Mouse (Mus musculus) liver, adult 2 months (tissue): ENCODE results near the gene Rasa3. TPM values are rescaled to one million over a fixed set of nuclear protein-coding genes. Genes with fewer than 3 reads are reported as not detected.

Source experiments
- DNase-seq: peaks from one replicate; pipeline ENCODE4 v3.0.0-alpha.2; 2011; ENCODE audit warnings: low read depth, low spot score; ENCODE audit errors: extremely low read depth
- H3K27ac ChIP-seq: fragments of 200-500 bp; replicated peaks from 2 replicates; pipeline ENCODE4 v1.5.1; 2012; ENCODE audit warnings: low read depth, mild to moderate bottlenecking, control low read depth, inconsistent platforms, low read length; ENCODE audit not compliant: insufficient read depth
- H3K27me3 ChIP-seq: fragments of 200-500 bp; 2 replicates; pipeline ENCODE4 v1.6.1; 2012; ENCODE audit warnings: mild to moderate bottlenecking, moderate library complexity, low read length, inconsistent platforms; ENCODE audit not compliant: control insufficient read depth, insufficient read depth
- H3K36me3 ChIP-seq: fragments of 200-500 bp; 2 replicates; pipeline ENCODE4 v1.6.1; 2012; ENCODE audit warnings: low read length, inconsistent platforms; ENCODE audit not compliant: control insufficient read depth, insufficient read depth
- H3K4me1 ChIP-seq: fragments of 200-500 bp; 2 replicates; pipeline ENCODE4 v1.6.1; 2011; ENCODE audit warnings: low read length; ENCODE audit not compliant: control insufficient read depth, insufficient read depth
- H3K4me3 ChIP-seq: fragments of 200-500 bp; 2 replicates; pipeline ENCODE4 v1.5.1; 2011; ENCODE audit warnings: low read depth, mild to moderate bottlenecking, control low read depth, low read length, moderate library complexity; ENCODE audit not compliant: insufficient read depth
- H3K79me2 ChIP-seq: fragments of 200-500 bp; 2 replicates; pipeline ENCODE4 v1.6.1; 2012; ENCODE audit warnings: inconsistent platforms, mild to moderate bottlenecking, low read length, moderate library complexity; ENCODE audit not compliant: control insufficient read depth, insufficient read depth
- H3K9ac ChIP-seq: fragments of 200-500 bp; 2 replicates; pipeline ENCODE4 v1.6.1; 2012; ENCODE audit warnings: low read depth, mild to moderate bottlenecking, control low read depth, inconsistent platforms, low read length
- CTCF ChIP-seq: fragments of 200-500 bp; IDR thresholded peaks from 2 replicates; pipeline ENCODE4 v1.5.1; 2011; ENCODE audit warnings: low read depth, low read length, control low read depth
- POLR2A ChIP-seq: fragments of 200-500 bp; IDR thresholded peaks from 2 replicates; pipeline ENCODE4 v1.6.1; 2011; ENCODE audit warnings: low read length, control low read depth; ENCODE audit not compliant: insufficient read depth; ENCODE audit errors: extremely low read depth
- WGBS: fragments of 180-500 bp; shearing (Covaris S2); methylation state at CpG from one replicate; pipeline ENCODE4 v1.1.7; 2018; 5-methylcytosine and 5-hydroxymethylcytosine counted together
- polyA plus RNA-seq: library from polyadenylated mRNA; depleted of rRNA; stranded (reverse); fragments of >200 nt; gene quantifications from 2 replicates; pipeline ENCODE4 v1.2.3, GENCODE M21; 2012; rRNA removed
- total RNA-seq: library from RNA; depleted of rRNA; stranded (reverse); fragments of >200 nt; gene quantifications from 2 replicates; pipeline ENCODE4 v1.2.3, GENCODE M21; 2014; rRNA removed

The Rasa3 gene
- total and polyA plus RNA-seq, 2 experiments: 6.6 to 10.3 TPM

- Histone ChIP-seq H3K36me3 (no peaks in the 10 kb centered on the region), H3K4me3 (no peak overlapping the region), H3K27ac (peak overlapping the region; percentile 9; the same call in 1 of the 2 replicates), H3K79me2 (no peaks in the 10 kb centered on the region), H3K27me3 (no peaks in the 10 kb centered on the region), H3K4me1 (peaks cover 17% of the 10 kb centered on the region), H3K9ac (no peak overlapping the region)
- no peak for DNase-seq
- 80% methylated on average over 15 of the region's 15 CpGs for WGBS
- no peak for TF ChIP-seq POLR2A
- TF ChIP-seq CTCF: no peak
Measured at GRCm38 (mm10) chr8:13529011-13529840, 148.2 kb downstream of the Rasa3 start.

GRCm38 (mm10) chr8:13521392-13521791 is 156.0 kb downstream of the Rasa3 start:
- no peak for TF ChIP-seq CTCF
- TF ChIP-seq POLR2A: no peak
- no peaks in the 10 kb centered on the region for H3K27me3 ChIP-seq
- H3K27ac ChIP-seq: no peak overlapping the region
- no peak overlapping the region for H3K4me3 ChIP-seq
- H3K79me2 ChIP-seq: no peaks in the 10 kb centered on the region
- H3K4me1 ChIP-seq: peaks cover 7% of the 10 kb centered on the region
- 71% methylated on average over 7 of the region's 7 CpGs for WGBS
- DNase-seq: no peak
- H3K36me3 ChIP-seq: no peaks in the 10 kb centered on the region
- no peak overlapping the region for H3K9ac ChIP-seq

DNA sequence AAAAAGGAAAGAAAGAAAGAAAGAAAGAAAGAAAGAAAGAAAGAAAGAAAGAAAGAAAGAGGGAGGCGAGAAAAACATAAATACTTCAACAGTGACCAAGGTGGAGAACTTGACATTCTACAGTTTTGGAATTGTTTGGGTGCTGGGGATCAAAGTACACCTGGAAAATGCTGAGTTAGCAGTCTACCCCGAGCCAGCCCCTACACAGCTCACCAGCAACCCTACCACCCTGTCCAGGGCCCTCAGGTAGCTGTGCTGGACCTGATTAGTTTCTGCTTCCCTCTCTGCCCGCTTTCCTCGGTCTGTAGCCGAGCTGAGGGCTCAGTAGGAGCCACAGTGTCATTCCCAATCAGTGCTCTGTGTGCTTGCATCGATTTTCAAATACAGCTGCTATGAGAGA is 157.1 kb downstream of the Rasa3 start:
- Histone ChIP-seq H3K36me3 (no peaks in the 10 kb centered on the region), H3K9ac (no peak overlapping the region), H3K27me3 (no peaks in the 10 kb centered on the region), H3K27ac (no peak overlapping the region), H3K4me3 (no peak overlapping the region), H3K79me2 (no peaks in the 10 kb centered on the region), H3K4me1 (peaks cover 12% of the 10 kb centered on the region)
- DNase-seq: peak; percentile 51
- WGBS: 42% methylated on average over 6 of the region's 6 CpGs
- TF ChIP-seq CTCF (no peak), POLR2A (no peak)

DNA sequence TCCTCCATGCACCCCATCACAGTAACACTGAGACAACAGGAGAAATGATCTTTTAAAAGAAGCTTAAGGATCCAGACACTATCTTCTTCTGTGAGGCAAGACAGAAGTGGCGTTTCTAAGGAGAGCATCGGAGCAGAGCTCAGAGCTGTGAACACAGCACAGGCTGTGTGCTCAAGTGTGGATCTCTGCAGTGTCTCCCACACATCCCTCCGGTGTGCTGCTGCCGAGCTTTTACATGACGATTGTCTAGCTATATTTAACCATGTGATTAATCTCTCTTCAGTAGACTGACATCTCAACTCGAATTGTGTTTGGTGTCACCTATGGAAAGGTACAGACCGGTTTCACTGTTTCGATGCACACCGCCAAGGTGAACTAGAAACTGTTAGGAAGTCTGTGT is 157.9 kb downstream of the Rasa3 start:
- TF ChIP-seq POLR2A (no peak), CTCF (no peak)
- Histone ChIP-seq H3K9ac (no peak overlapping the region), H3K4me3 (no peak overlapping the region), H3K27ac (no peak overlapping the region), H3K27me3 (no peaks in the 10 kb centered on the region), H3K36me3 (no peaks in the 10 kb centered on the region), H3K4me1 (peaks cover 12% of the 10 kb centered on the region), H3K79me2 (no peaks in the 10 kb centered on the region)
- 85% methylated on average over 9 of the region's 9 CpGs for WGBS
- no peak for DNase-seq

GRCm38 (mm10) chr8:13517284-13517781 is 160.1 kb downstream of the Rasa3 start:
- Histone ChIP-seq H3K4me1 (peaks cover 16% of the 10 kb centered on the region), H3K79me2 (no peaks in the 10 kb centered on the region), H3K27me3 (no peaks in the 10 kb centered on the region), H3K4me3 (no peak overlapping the region), H3K27ac (peak overlapping the region; percentile 70), H3K9ac (no peak overlapping the region), H3K36me3 (no peaks in the 10 kb centered on the region)
- DNase-seq: peak; percentile 94
- TF ChIP-seq CTCF (no peak), POLR2A (no peak)
- WGBS: 28% methylated on average over 6 of the region's 6 CpGs

Other genes with a start within 250 kb of the Rasa3 start
- not detected in 2 replicates for gene Tmem255b, start 242.4 kb downstream of the Rasa3 start, total RNA-seq
- gene Tmem255b, start 242.4 kb downstream of the Rasa3 start, polyA plus RNA-seq: 0.19 and 0.35 TPM in 2 replicates
- gene Gas6, start 183.1 kb downstream of the Rasa3 start, total RNA-seq: 23.9 and 25.5 TPM in 2 replicates
- gene Gas6, start 183.1 kb downstream of the Rasa3 start, polyA plus RNA-seq: 36.6 and 50.5 TPM in 2 replicates
- gene 1700029H14Rik, start 115.1 kb downstream of the Rasa3 start, total RNA-seq: not detected in 2 replicates
- not detected in 2 replicates for gene 1700029H14Rik, start 115.1 kb downstream of the Rasa3 start, polyA plus RNA-seq
- gene Cfap97d2, start 28.3 kb upstream of the Rasa3 start, total RNA-seq: not detected in 2 replicates
- not detected in 2 replicates for gene Cfap97d2, start 28.3 kb upstream of the Rasa3 start, polyA plus RNA-seq
- 27.8 and 28.3 TPM in 2 replicates for gene Cdc16, start 80.1 kb upstream of the Rasa3 start, total RNA-seq
- gene Cdc16, start 80.1 kb upstream of the Rasa3 start, polyA plus RNA-seq: 12.2 and 13.5 TPM in 2 replicates
- gene Upf3a, start 108.0 kb upstream of the Rasa3 start, total RNA-seq: 5.3 and 5.6 TPM in 2 replicates
- gene Upf3a, start 108.0 kb upstream of the Rasa3 start, polyA plus RNA-seq: 3.1 and 3.2 TPM in 2 replicates
- not detected in 2 replicates for gene AF366264, start 160.8 kb upstream of the Rasa3 start, total RNA-seq
- gene AF366264, start 160.8 kb upstream of the Rasa3 start, polyA plus RNA-seq: not detected in 2 replicates
- 2.3 and 3.0 TPM in 2 replicates for gene Champ1, start 192.0 kb upstream of the Rasa3 start, total RNA-seq
- 2.7 and 3.6 TPM in 2 replicates for gene Champ1, start 192.0 kb upstream of the Rasa3 start, polyA plus RNA-seq
- 5.4 and 6.5 TPM in 2 replicates for gene Coprs, start 212.7 kb upstream of the Rasa3 start, total RNA-seq
- 5.2 and 5.8 TPM in 2 replicates for gene Coprs, start 212.7 kb upstream of the Rasa3 start, polyA plus RNA-seq